Comparison of ENCODE assay signal across 7 mouse cellular contexts in the genomic region with DNA sequence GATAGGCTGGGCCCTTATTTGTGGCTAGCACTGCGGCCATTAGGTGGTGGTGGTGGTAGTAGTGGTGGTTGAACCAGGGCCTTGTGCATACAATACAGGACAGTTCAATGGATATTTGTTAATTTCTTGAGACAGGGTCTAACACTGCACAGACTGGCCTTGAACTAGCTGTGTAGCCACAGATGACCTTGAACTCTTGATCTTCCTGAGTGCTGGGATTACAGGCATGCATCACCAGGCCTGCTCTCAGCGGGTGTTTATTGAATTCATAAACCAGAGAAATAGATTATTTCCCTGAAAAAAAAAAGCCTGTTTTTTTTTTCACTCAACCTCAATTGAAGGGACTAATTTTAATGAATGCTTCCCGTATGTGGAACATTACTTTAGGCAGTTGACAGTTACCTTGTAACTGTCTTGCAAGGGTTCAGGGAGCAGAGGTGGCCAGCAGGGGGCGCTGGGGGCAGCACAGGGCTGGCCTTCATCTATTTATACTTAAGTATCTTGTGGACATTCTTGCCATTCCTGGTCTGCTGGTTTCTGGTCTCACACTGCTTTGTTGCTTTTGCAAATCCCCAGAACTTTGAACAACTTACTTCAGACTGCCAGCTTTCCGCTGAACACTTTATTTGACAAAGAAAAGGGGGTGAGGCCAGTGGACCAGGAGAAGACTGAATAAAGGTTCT. TPM values are rescaled to one million over a fixed set of nuclear protein-coding genes. Genes with fewer than 3 reads are reported as not detected.
A peak's percentile ranks its signal among the peaks of the same experiment; 100 is the strongest.
DNase-seq lines count a peak whose midpoint lies in the region; ATAC-seq and TF ChIP-seq lines count a peak whose summit lies in the region.

No protein-coding gene starts in this region.

- no peak overlapping the region for H3K4me3 ChIP-seq in G1E (ENCODE audit: low read depth, low read length)
- no peak overlapping the region for H3K4me3 ChIP-seq in cerebellum, adult 2 months (replicated peaks; ENCODE audit: insufficient read depth, low read depth, low read length)
- no peak overlapping the region for H3K4me3 ChIP-seq in lung, postnatal 0 days (ENCODE audit: low read depth, low read length)

- no peak overlapping the region for H3K4me2 ChIP-seq in lung, postnatal 0 days (replicated peaks; ENCODE audit: low read depth, low read length)

- WGBS in cerebellum, adult 2 months = 61% methylated on average over 5 of the region's 5 CpGs
- 40% methylated on average over 5 of the region's 5 CpGs for WGBS in lung, postnatal 0 days

- H3K4me1 ChIP-seq in G1E (ENCODE audit: insufficient read depth, low read depth, low read length) = peaks cover 16% of the 10 kb centered on the region
- H3K4me1 ChIP-seq in cerebellum, adult 2 months (ENCODE audit: control insufficient read depth, insufficient read depth, low read length) = peaks cover 36% of the 10 kb centered on the region
- H3K4me1 ChIP-seq in lung, postnatal 0 days (ENCODE audit: insufficient read depth, low read depth, low read length) = no peaks in the 10 kb centered on the region

- TF ChIP-seq POLR2A in cerebellum, adult 2 months (IDR thresholded peaks at IDR 0.05; ENCODE audit: borderline replicate concordance, insufficient read depth, low read length) = no peak

- H3K9ac ChIP-seq in lung, postnatal 0 days (replicated peaks; ENCODE audit: low read depth) = no peak overlapping the region

- H3K9me3 ChIP-seq in G1E (replicated peaks) = no peaks in the 10 kb centered on the region
- no peaks in the 10 kb centered on the region for H3K9me3 ChIP-seq in lung, postnatal 0 days (ENCODE audit: low read length)

- TF ChIP-seq CTCF in G1E (IDR thresholded peaks at IDR 0.05; ENCODE audit: low read depth, low read length) = peak; percentile 76
- peak; percentile 69 for TF ChIP-seq CTCF in cerebellum, adult 2 months (IDR thresholded peaks at IDR 0.05; ENCODE audit: borderline replicate concordance, insufficient read depth, low read depth, low read length)
- peak; percentile 89 for TF ChIP-seq CTCF in lung, postnatal 0 days (IDR thresholded peaks at IDR 0.05)

- DNase-seq in B cell, adult 2 months = peak; percentile 79
- peak; percentile 48 for DNase-seq in G1E (ENCODE audit: low spot score)
- peak; percentile 74 to 78 for DNase-seq in cerebellum, adult 2 months
- DNase-seq in gastrocnemius, postnatal 14 days = peak; percentile 60
- DNase-seq in kidney, postnatal 25 days = peak; percentile 81 to 90
- peak; percentile 84 for DNase-seq in lung, postnatal 0 days (ENCODE audit: low spot score)
- DNase-seq in spleen, adult 18-20 months = peak; percentile 18 to 67

- ATAC-seq in G1E (ENCODE audit: extremely low read depth, insufficient number of reproducible peaks, low FRiP score, poor library complexity, severe bottlenecking) = 0 out of 2 replicates have a peak, but pooled peaks have one; percentile 8
- peak; percentile 54; the same call in 1 of the 2 replicates for ATAC-seq in lung, postnatal 0 days

- intact Hi-C loops in gastrocnemius, postnatal 14 days (cut with DNase I; ENCODE audit: low total_unique reads) = loop anchor here (2.0 kb wide), 1 partner anchor 247 kb away; no protein-coding TSS in a partner anchor

- H3K27me3 ChIP-seq in G1E (ENCODE audit: insufficient read depth, low read length) = peaks cover 22% of the 10 kb centered on the region
- H3K27me3 ChIP-seq in cerebellum, adult 2 months (ENCODE audit: control insufficient read depth, insufficient read depth, low read length) = no peaks in the 10 kb centered on the region
- no peaks in the 10 kb centered on the region for H3K27me3 ChIP-seq in lung, postnatal 0 days (replicated peaks; ENCODE audit: insufficient read depth, low read length)

- no peak overlapping the region for H3K27ac ChIP-seq in cerebellum, adult 2 months (ENCODE audit: insufficient read depth, low read length)
- no peak overlapping the region for H3K27ac ChIP-seq in lung, postnatal 0 days (ENCODE audit: low read length)

- no peak for TF ChIP-seq EP300 in lung, postnatal 0 days (IDR thresholded peaks at IDR 0.05)

- H3K36me3 ChIP-seq in G1E (replicated peaks) = no peaks in the 10 kb centered on the region
- H3K36me3 ChIP-seq in lung, postnatal 0 days (ENCODE audit: insufficient read depth, low read length) = no peaks in the 10 kb centered on the region

RNA-seq across cellular contexts. Expression of gene Megf11, which starts 8.6 kb away (rescaled TPM):
- total RNA-seq in G1E (2014; fragmentation: Nextera tagmentation) (not detected in 2 replicates), G1E (2017) (0.17 and 0.38 TPM in 2 replicates)
- 0.25 and 0.33 TPM in 2 replicates for polyA plus RNA-seq in G1E (2012)
- polyA plus RNA-seq in cerebellum, adult 2 months (2012; rRNA removed) = 66.9 and 85.2 TPM in 2 replicates
- under 1 TPM; 0.27 to 0.31 TPM for total RNA-seq in gastrocnemius, postnatal 14 days (2021)
- 0.56 and 0.63 TPM in 2 replicates for polyA plus RNA-seq in lung, postnatal 0 days (2015; fragmentation: Nextera tagmentation; extraction: Ambion mirVana)

RNA-seq across cellular contexts. Expression of gene Dis3l, which starts 53.0 kb away (rescaled TPM):
- 16.9 and 18.9 TPM in 2 replicates for total RNA-seq in G1E (2014; fragmentation: Nextera tagmentation)
- total RNA-seq in G1E (2017) = 20.7 and 22.4 TPM in 2 replicates
- polyA plus RNA-seq in G1E (2012) = 4.2 and 5.6 TPM in 2 replicates
- 41.7 and 43.0 TPM in 2 replicates for polyA plus RNA-seq in cerebellum, adult 2 months (2012; rRNA removed)
- 10 to 100 TPM; 13.0 to 13.4 TPM for total RNA-seq in gastrocnemius, postnatal 14 days (2021)
- polyA plus RNA-seq in lung, postnatal 0 days (2015; fragmentation: Nextera tagmentation; extraction: Ambion mirVana) = 8.1 and 9.6 TPM in 2 replicates

Comparison
In these comparisons a context has a peak if more than half of its experiments do, and no peak if none do; other contexts are left out.
1. RNA of gene Megf11, which starts 8.6 kb away (polyA plus RNA-seq): 66.9 to 85.2 TPM in cerebellum, adult 2 months; 0.56 to 0.63 TPM in lung, postnatal 0 days and 0.25 to 0.33 TPM in G1E; every median in the first group is over 10 times any median in the second.
2. Peak in every context shown above with its lines, with median percentiles within 50 percentile points of each other: DNase-seq and CTCF ChIP-seq.